Mouse (Mus musculus): Measurements from ENCODE around the gene Fndc4. TPM values are rescaled to one million over a fixed set of nuclear protein-coding genes. Genes with fewer than 3 reads are reported as not detected.

The Fndc4 gene
- total RNA-seq, 2 experiments from 2014 or later, result 180 to 215 TPM

DNA sequence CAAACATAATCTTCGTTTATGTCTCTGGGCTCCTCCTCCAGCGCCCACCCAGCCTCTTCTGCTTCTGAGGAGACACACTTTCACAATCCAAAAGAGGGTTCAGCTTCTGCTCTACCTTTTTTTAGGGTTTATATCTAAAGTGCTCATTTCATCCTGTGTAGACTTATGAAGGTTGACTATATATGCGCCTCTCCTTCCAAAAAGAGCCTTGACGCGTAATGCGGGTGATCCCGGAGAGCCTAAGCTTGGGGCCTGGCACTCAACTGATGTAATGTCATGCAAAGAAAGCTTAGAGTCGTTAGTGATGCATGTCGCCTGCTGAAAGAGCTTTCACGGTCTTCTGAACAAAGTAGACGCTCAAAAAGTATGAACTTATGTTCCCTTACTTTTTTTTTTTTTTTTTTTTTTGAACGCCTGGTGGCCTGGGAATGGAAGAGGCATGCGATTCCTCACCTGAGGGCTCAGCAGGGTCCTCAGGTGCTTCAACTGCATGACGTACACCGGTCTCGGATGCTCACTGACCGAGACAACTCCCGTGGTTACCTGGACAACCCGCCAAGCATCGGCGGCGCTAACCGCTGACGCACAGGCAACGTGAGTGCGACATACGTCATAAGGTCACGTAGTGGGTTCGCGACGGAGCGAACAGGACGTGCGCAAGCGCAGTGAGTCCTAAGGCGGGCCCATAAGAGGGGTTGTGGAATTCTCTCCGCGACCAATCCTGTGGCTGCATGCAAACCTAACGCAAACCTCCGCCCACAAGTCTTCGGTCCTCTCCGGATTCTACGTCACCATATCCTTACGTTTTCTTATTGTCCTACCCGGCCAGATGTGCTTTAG lies 5.1 kb downstream of the Fndc4 start, which contains the start of gene Ift172:
Gene Ift172 (minus strand): TSS at position 596 of the 840 bp plus-strand sequence.
- peak within 1 kb of the TSS; percentile 90 for H3K27ac ChIP-seq
- H3K4me3 ChIP-seq, result peak within 1 kb of the TSS; percentile 70
- no peak for TF ChIP-seq CTCF (conservative IDR thresholded peaks at IDR 0.05)
- DNase-seq (ENCODE audit: low spot score in 2 of 2), result peak; percentile 96

DNA sequence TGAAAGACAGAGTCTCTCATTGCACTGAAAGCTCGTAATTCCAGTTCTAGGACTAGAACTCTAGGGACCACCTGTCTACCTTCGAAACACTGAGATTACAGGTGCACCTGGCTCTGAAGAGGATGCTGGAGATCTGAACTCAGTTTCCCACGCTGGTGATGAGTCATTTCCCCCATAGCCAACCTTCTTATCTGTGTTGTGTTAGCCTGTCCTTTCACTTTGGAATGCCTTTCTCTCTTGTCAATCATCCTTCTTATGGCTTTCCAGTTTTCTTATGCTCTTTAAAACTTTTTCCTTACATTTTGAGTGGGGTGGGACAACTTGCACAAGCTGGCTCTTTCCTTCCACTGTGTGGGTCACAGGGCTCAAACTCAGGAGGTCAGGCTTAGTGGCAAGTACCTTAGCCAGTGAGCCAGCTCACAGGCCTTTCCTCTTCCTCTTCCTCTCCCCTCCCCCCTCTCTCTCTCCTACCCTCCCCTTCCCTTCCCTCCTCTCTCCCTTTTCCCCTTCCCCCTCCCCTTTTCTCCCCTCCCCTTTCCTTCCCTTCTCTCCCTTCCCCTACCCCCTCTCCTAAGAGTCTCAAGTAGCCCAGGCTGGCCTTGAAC lies 6.2 kb downstream of the Fndc4 start:
- Histone ChIP-seq H3K4me3 (no peak overlapping the region; the same call in 1 of the 2 replicates), H3K27ac (no peak overlapping the region)
- DNase-seq (ENCODE audit: low spot score in 2 of 2), result no peak
- no peak for TF ChIP-seq CTCF (conservative IDR thresholded peaks at IDR 0.05)

DNA sequence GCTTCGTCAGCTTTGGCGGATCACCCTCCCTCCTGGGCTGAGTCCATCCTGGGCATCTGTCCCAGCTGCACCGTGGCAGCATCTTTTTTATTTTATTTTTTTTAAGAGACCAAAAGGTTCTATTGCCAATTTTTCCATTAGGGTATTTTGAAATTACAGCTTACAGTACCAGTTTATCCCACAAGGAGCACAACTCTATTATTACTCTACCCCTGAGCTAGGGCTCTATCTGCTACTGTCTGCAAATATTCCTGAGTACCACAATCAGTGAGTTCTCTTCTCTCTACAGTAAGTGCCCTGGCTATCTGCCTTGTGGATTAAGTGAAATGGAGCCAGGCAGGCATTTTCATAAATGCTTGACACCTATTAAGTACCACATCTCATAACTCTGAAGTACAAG lies 7.2 kb downstream of the Fndc4 start:
- DNase-seq (ENCODE audit: low spot score in 2 of 2), result no peak
- no peak overlapping the region for H3K4me3 ChIP-seq
- TF ChIP-seq CTCF (conservative IDR thresholded peaks at IDR 0.05), result peak; percentile 54
- H3K27ac ChIP-seq, result no peak overlapping the region

DNA sequence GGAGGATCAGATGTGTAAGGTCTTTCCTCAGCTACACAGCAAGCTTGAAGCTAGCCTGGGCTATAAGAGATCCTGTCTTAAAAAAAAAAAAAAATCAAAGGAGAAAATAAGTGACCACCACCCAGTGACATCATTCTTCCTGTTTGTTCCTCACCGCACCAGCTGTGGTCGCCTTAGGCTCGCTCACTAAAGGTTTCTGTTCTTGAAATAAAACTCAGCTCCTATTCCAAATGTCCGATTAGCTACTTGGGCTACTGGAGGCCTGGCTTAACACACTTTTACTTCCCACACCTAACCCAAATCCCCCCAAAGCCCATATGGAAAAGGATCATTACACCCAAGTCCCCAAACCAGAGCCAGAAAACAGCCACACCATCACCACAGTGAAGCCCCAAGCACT lies 7.7 kb downstream of the Fndc4 start:
- Histone ChIP-seq H3K4me3 (no peak overlapping the region), H3K27ac (no peak overlapping the region)
- no peak for DNase-seq (ENCODE audit: low spot score in 2 of 2)
- no peak for TF ChIP-seq CTCF (conservative IDR thresholded peaks at IDR 0.05)

DNA sequence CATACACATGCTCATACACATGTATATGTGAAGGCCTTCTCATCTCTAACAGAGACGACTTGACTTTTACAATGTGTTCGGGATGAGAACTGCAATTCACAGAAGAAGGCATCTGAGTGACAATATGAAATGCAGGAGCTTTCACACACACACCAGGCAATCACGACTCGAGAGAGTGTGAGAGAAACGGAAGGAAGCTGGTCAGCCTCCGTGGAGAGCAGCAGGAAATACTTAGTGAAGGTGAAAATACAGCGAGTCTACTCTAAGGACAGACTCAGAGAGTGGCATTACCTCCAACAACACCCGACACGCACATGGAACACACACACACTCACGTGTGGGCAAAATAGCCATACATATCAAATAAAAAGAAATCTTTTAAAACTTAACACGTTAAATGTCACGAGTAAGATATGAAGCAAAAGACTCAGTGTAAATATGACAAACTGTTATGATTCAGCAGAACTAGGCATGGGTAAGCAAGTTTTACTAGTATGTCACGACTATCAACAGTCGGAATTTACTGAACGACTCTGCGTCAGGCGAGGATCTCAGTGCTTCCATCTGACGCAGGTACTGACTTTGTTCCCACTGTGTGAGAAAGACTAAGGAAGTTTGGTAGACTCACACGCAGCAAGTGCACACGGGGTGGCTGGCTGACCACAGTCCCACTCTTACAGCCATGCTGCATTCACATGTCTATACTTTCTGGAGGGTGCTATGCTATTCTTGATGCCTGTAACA lies 16.5 kb downstream of the Fndc4 start:
- no peak for TF ChIP-seq CTCF (conservative IDR thresholded peaks at IDR 0.05)
- H3K4me3 ChIP-seq, result no peak overlapping the region
- DNase-seq (ENCODE audit: low spot score in 2 of 2), result no peak
- no peak overlapping the region for H3K27ac ChIP-seq

DNA sequence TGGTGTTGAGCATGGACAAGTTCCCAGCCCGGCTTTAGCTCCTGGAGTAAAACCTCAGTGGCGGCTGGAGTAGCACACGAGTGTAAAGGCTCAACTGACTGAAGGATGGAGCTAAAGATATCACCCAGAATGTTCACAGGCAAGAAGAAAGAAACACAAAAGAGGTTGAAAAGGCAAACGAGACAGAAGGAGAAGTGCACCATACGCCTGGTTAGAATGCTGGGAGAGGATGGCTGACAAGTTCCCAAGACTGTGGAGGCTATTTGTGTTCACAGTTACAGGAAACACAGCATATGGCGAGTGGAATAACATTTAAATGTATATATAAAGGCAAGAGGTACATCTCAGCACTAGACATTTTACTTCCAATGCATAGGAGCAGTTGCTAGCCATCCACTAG lies 22.9 kb downstream of the Fndc4 start:
- no peak overlapping the region for H3K27ac ChIP-seq
- no peak overlapping the region for H3K4me3 ChIP-seq
- no peak for DNase-seq (ENCODE audit: low spot score in 2 of 2)
- no peak for TF ChIP-seq CTCF (conservative IDR thresholded peaks at IDR 0.05)

DNA sequence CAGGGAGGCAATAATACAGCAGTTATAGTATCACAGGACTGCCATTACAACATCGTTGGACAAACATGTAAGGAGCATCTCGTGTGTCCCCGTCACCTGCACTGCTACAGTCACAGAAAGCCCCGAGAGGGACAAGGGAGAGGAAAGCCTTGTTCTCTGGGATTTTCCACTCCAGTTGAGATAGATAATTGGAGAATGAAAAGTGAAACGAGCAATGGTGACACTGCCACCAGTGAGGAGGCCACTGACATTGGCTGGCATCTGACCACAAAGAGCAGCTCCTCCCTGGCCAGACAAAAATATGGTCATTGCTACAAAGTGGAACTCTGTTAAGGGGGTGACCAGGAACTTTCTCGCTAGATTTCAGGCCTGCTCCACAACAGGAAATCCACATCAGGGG lies 28.2 kb downstream of the Fndc4 start:
- Histone ChIP-seq H3K27ac (no peak overlapping the region), H3K4me3 (no peak overlapping the region)
- no peak for TF ChIP-seq CTCF (conservative IDR thresholded peaks at IDR 0.05)
- no peak for DNase-seq (ENCODE audit: low spot score in 2 of 2)

DNA sequence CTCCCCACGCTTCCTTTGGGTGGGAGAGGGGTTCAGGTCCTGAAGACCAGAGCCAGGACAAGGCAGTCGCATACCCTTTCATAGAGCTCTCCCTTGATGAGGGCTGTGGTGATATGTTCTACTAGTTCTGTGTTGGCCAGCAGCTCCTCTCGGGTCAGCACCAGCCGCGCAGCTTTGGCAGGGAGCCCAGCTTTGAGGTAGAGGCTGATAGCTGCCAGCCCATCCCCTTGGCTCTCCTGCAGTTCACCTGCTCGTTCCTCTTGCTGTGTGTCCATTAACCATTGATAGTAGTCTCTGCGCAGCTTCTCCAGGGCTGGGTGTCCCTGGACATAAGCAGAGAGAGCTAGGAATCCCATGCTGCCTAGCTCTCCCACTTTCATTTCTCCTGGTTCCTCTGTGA lies 29.8 kb downstream of the Fndc4 start:
- TF ChIP-seq CTCF (conservative IDR thresholded peaks at IDR 0.05), result no peak

DNA sequence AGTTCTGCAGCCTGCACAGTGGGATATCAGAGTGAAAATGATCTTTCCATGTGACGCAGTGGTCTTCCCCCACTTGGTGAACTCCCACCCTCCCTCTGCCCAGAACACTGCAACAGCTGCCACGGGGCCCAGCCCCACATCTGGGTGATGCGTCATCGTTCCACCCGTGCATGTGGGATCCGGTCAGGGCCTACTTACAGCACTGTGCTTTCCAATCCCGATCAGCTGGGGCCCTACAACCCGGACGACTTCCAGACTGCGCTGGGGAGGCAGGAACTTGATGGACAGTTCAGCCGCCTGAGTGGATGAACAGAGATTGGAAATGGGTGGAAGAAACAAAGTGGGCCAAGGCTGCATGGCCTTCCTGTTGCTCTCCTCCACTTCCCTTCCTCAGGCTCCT lies 38.3 kb downstream of the Fndc4 start:
- DNase-seq (ENCODE audit: low spot score in 2 of 2), result no peak
- no peak overlapping the region for H3K27ac ChIP-seq
- H3K4me3 ChIP-seq, result no peak overlapping the region
- no peak for TF ChIP-seq CTCF (conservative IDR thresholded peaks at IDR 0.05)

More for the DNA sequence above, 29.8 kb downstream of the Fndc4 start:
- Histone ChIP-seq H3K4me3 (no peak overlapping the region), H3K27ac (no peak overlapping the region)
- DNase-seq (ENCODE audit: low spot score in 2 of 2), result no peak

DNA sequence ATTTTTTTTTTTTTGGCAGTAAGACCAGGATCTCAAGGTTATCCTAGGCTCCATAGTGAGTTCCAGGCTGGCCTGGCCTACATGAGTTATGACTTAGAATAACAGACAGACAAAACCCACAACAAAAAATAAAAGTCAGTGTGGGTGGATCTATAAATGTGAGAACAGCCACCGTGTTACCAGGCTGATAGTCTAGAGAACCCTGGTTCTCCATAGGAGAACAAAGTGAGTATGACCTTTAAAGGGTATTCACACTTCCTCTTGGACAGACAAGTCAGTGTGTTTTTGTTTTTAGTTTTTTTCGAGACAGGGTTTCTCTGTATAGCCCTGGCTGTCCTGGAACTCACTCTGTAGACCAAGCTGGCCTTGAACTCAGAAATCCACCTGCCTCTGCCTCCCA lies 39.9 kb downstream of the Fndc4 start:
- TF ChIP-seq CTCF (conservative IDR thresholded peaks at IDR 0.05), result no peak

DNA sequence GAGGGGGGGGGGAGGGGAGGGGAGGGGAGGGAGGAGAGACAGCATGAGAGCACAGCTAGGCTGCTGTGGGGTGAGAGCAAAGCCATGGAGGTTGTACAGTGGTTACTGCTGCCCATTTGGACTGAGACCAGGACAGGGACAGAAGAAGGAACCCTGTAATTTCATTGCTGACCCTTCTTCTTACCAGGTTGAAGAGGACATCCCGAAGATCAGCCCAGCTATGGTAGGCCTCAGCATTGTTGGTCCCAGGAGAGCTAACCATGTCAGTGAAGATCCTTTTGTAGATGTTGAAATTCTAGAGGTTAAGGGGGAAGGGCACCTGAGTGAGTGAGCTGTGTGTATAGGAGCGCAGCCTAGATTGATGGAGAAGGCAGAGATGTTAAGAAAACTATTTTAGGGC lies 40.5 kb downstream of the Fndc4 start:
- Histone ChIP-seq H3K4me3 (no peak overlapping the region), H3K27ac (no peak overlapping the region)
- no peak for TF ChIP-seq CTCF (conservative IDR thresholded peaks at IDR 0.05)
- DNase-seq (ENCODE audit: low spot score in 2 of 2), result no peak

More for the DNA sequence above, 39.9 kb downstream of the Fndc4 start:
- DNase-seq (ENCODE audit: low spot score in 2 of 2), result no peak
- Histone ChIP-seq H3K4me3 (no peak overlapping the region), H3K27ac (0 out of 2 replicates have a peak overlapping the region, but pooled peaks have one; percentile 0)

DNA sequence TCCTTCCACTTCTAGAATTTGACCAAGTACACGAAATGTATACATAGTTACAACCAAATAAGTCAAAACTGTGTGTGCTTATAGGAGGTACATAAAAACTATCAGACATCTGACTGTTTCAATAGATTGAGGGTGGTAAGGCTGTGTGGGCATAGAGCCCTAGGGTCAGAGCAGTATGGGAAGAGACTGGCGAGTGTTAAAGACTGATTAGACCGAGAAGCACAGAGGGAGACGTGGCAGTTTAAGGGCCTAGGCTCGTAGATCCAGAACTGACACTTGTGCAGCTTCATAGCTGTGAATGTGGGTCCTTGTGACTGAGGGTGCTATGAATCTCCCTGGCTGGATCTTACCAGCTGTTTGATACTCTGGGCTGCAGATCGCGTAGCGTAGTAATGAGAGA lies 41.0 kb downstream of the Fndc4 start:
- H3K27ac ChIP-seq, result peak overlapping the region; percentile 63; the same call in 1 of the 2 replicates
- DNase-seq (ENCODE audit: low spot score in 2 of 2), result no peak
- TF ChIP-seq CTCF (conservative IDR thresholded peaks at IDR 0.05), result no peak

DNA sequence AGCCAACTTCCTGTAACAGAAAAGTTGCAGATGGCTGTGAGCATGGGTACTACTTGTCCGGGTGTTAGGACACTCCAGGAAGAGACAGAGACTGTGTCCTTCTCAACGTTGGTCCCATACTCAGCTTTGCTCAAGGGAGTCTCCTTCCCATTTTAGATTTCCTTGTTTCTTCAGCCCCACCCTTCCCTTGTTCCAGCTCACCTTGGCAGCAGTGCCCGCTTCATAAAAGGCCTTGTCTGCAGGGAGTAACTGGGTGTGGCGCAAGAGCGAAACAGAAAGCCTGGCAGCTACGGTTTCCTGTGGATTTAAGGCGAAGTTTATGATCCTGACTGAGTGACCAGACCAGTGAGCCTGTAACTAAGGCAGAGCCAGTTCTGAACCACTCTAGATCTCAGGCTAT lies 41.4 kb downstream of the Fndc4 start:
- no peak for DNase-seq (ENCODE audit: low spot score in 2 of 2)
- TF ChIP-seq CTCF (conservative IDR thresholded peaks at IDR 0.05), result no peak
- Histone ChIP-seq H3K27ac (peak overlapping the region; percentile 63), H3K4me3 (no peak overlapping the region)

More for the DNA sequence above, 41.0 kb downstream of the Fndc4 start:
- H3K4me3 ChIP-seq, result no peak overlapping the region
